In genomic region chr8:104304962-104305361, GRCm38 (mm10) we compare ENCODE assay signal across 29 mouse cellular contexts. TPM values are rescaled to one million over a fixed set of nuclear protein-coding genes. Genes with fewer than 3 reads are reported as not detected.
DNase-seq lines count a peak whose midpoint lies in the region; ATAC-seq lines count a peak whose summit lies in the region.
"Had no signal": no experiment of that assay in that cellular context is flagged by ENCODE, and none has a peak within 500 bp of the region (broad histone marks: within the 10 kb centered on the region; RNA-seq: fewer than 3 reads in every experiment).

No protein-coding gene starts in this region.

- ATAC-seq in megakaryocyte, adult 5-6 weeks (ENCODE audit: poor library complexity, severe bottlenecking), result peak; percentile 33; the same call in 1 of the 2 replicates
- no peak for ATAC-seq in erythroblast, adult 5-6 weeks (replicated peaks; ENCODE audit: low FRiP score, poor library complexity, severe bottlenecking)
- ATAC-seq: forebrain, embryonic 13.5 days; forebrain, embryonic 15.5 days; forebrain, postnatal 0 days had no signal

- peak; percentile 59 for DNase-seq in 416B (ENCODE audit: low read depth)
- peak; percentile 12 for DNase-seq in gonadal fat pad, adult 2 months (ENCODE audit: low read depth)
- no peak for DNase-seq in heart, adult 8-10 months (ENCODE audit: low spot score)
- no peak for DNase-seq in layer of hippocampus, postnatal 36 days
- DNase-seq: adrenal gland, adult 2 months; adrenal gland, postnatal 10 days; adrenal gland, postnatal 25 days; cerebellum, adult 11 months; cerebellum, adult 18-20 months; cerebellum, adult 8-10 months; cerebellum, adult 9-11 months; cerebellum, postnatal 14 days; cerebellum, postnatal 36 days; embryo, embryonic 11 days; forebrain, postnatal 0 days had no signal

RNA-seq across cellular contexts. Expression of gene Gm45711, which starts 4.9 kb away (rescaled TPM):
- polyA plus RNA-seq in gonadal fat pad, adult 2 months (2012; rRNA removed), result 0.29 TPM in 1 of 2 replicates, not detected in the other
- not detected in 2 replicates for total RNA-seq in megakaryocyte, adult 5-6 weeks (2015)
- total RNA-seq in megakaryocyte, adult 5-6 weeks (2017), result not detected in 2 replicates
- not detected for total RNA-seq in heart, adult 8-10 months (2022)
- not detected for total RNA-seq in layer of hippocampus, postnatal 36 days (2021)
- not detected in 2 replicates for total RNA-seq in erythroblast, adult 5-6 weeks (2015; ENCODE audit: low replicate concordance)
- total RNA-seq in erythroblast, adult 5-6 weeks (2017; ENCODE audit: low replicate concordance), result not detected in 2 replicates
- total RNA-seq: adrenal gland, postnatal 10 days; adrenal gland, postnatal 25 days; adrenal gland, postnatal 4 days; common myeloid progenitor, adult 5-6 weeks; ES-E14; forebrain, postnatal 0 days; MEL had no signal
- polyA plus RNA-seq: brain, embryonic 14.5 days; C2C12; embryonic facial prominence, embryonic 12.5 days; embryonic facial prominence, embryonic 14.5 days; erythroblast, embryonic 14.5 days; forebrain, embryonic 11.5 days; forebrain, embryonic 13.5 days; forebrain, embryonic 15.5 days; forebrain, postnatal 0 days had no signal

RNA-seq across cellular contexts. Expression of gene Cmtm1, which starts 5.0 kb away (rescaled TPM):
- 0.11 TPM in 1 of 2 replicates, not detected in the other for polyA plus RNA-seq in gonadal fat pad, adult 2 months (2012; rRNA removed)
- not detected in 2 replicates for total RNA-seq in megakaryocyte, adult 5-6 weeks (2015)
- not detected in 2 replicates for total RNA-seq in megakaryocyte, adult 5-6 weeks (2017)
- under 1 TPM in 1 of 4 experiments, not detected in 3; 0.28 TPM for total RNA-seq in heart, adult 8-10 months (2022)
- total RNA-seq in layer of hippocampus, postnatal 36 days (2021), result not detected
- not detected in 2 replicates for total RNA-seq in erythroblast, adult 5-6 weeks (2015; ENCODE audit: low replicate concordance)
- total RNA-seq in erythroblast, adult 5-6 weeks (2017; ENCODE audit: low replicate concordance), result not detected in 2 replicates
- total RNA-seq: adrenal gland, postnatal 4 days; common myeloid progenitor, adult 5-6 weeks; ES-E14; forebrain, postnatal 0 days; MEL had no signal
- polyA plus RNA-seq: adrenal gland, adult 2 months; C2C12; embryonic facial prominence, embryonic 12.5 days; embryonic facial prominence, embryonic 14.5 days; erythroblast, embryonic 14.5 days; forebrain, embryonic 11.5 days; forebrain, embryonic 13.5 days; forebrain, embryonic 15.5 days; forebrain, postnatal 0 days had no signal

RNA-seq across cellular contexts. Expression of gene Cmtm2a, which starts 12.0 kb away (rescaled TPM):
- 1.5 and 2.5 TPM in 2 replicates for polyA plus RNA-seq in gonadal fat pad, adult 2 months (2012; rRNA removed)
- total RNA-seq in megakaryocyte, adult 5-6 weeks (2015), result not detected in 2 replicates
- not detected in 2 replicates for total RNA-seq in megakaryocyte, adult 5-6 weeks (2017)
- total RNA-seq in heart, adult 8-10 months (2022), result not detected
- total RNA-seq in layer of hippocampus, postnatal 36 days (2021), result not detected
- not detected in 2 replicates for total RNA-seq in erythroblast, adult 5-6 weeks (2015; ENCODE audit: low replicate concordance)
- total RNA-seq in erythroblast, adult 5-6 weeks (2017; ENCODE audit: low replicate concordance), result not detected in 2 replicates
- total RNA-seq: adrenal gland, postnatal 10 days; adrenal gland, postnatal 4 days; common myeloid progenitor, adult 5-6 weeks; ES-E14; MEL had no signal
- polyA plus RNA-seq: brain, embryonic 14.5 days; C2C12; embryonic facial prominence, embryonic 12.5 days; embryonic facial prominence, embryonic 14.5 days; erythroblast, embryonic 14.5 days; forebrain, embryonic 11.5 days; forebrain, embryonic 13.5 days; forebrain, embryonic 15.5 days had no signal

RNA-seq across cellular contexts. Expression of gene Gm11020, which starts 16.4 kb away (rescaled TPM):
- not detected in 2 replicates for polyA plus RNA-seq in gonadal fat pad, adult 2 months (2012; rRNA removed)
- total RNA-seq in megakaryocyte, adult 5-6 weeks (2015), result not detected in 2 replicates
- total RNA-seq in megakaryocyte, adult 5-6 weeks (2017), result not detected in 2 replicates
- total RNA-seq in heart, adult 8-10 months (2022), result not detected
- not detected for total RNA-seq in layer of hippocampus, postnatal 36 days (2021)
- not detected in 2 replicates for total RNA-seq in erythroblast, adult 5-6 weeks (2015; ENCODE audit: low replicate concordance)
- total RNA-seq in erythroblast, adult 5-6 weeks (2017; ENCODE audit: low replicate concordance), result not detected in 2 replicates
- total RNA-seq: adrenal gland, adult 2 months; adrenal gland, postnatal 10 days; adrenal gland, postnatal 25 days; adrenal gland, postnatal 4 days; common myeloid progenitor, adult 5-6 weeks; ES-E14; forebrain, postnatal 0 days; MEL had no signal
- polyA plus RNA-seq: adrenal gland, adult 2 months; brain, embryonic 14.5 days; C2C12; embryonic facial prominence, embryonic 12.5 days; embryonic facial prominence, embryonic 14.5 days; erythroblast, embryonic 14.5 days; forebrain, embryonic 11.5 days; forebrain, embryonic 13.5 days; forebrain, embryonic 15.5 days; forebrain, postnatal 0 days had no signal

RNA-seq across cellular contexts. Expression of gene Cmtm2b, which starts 17.1 kb away (rescaled TPM):
- 1.0 and 2.9 TPM in 2 replicates for polyA plus RNA-seq in gonadal fat pad, adult 2 months (2012; rRNA removed)
- not detected in 2 replicates for total RNA-seq in megakaryocyte, adult 5-6 weeks (2015)
- total RNA-seq in megakaryocyte, adult 5-6 weeks (2017), result not detected in 2 replicates
- total RNA-seq in heart, adult 8-10 months (2022), result not detected
- not detected for total RNA-seq in layer of hippocampus, postnatal 36 days (2021)
- total RNA-seq in erythroblast, adult 5-6 weeks (2015; ENCODE audit: low replicate concordance), result not detected in 2 replicates
- total RNA-seq in erythroblast, adult 5-6 weeks (2017; ENCODE audit: low replicate concordance), result not detected in 2 replicates
- total RNA-seq: adrenal gland, adult 2 months; adrenal gland, postnatal 10 days; adrenal gland, postnatal 25 days; adrenal gland, postnatal 4 days; common myeloid progenitor, adult 5-6 weeks; ES-E14; forebrain, postnatal 0 days; MEL had no signal
- polyA plus RNA-seq: adrenal gland, adult 2 months; brain, embryonic 14.5 days; C2C12; embryonic facial prominence, embryonic 12.5 days; embryonic facial prominence, embryonic 14.5 days; erythroblast, embryonic 14.5 days; forebrain, embryonic 11.5 days; forebrain, embryonic 13.5 days; forebrain, embryonic 15.5 days; forebrain, postnatal 0 days had no signal

Comparison
In these comparisons a context has a peak if more than half of its experiments do, and no peak if none do; other contexts are left out.
1. DNase-seq: peak in 416B (single experiment) and gonadal fat pad, adult 2 months (single experiment); none in heart, adult 8-10 months (single experiment) and layer of hippocampus, postnatal 36 days (0 of 2).